ENCODE assay signal across 1 mouse cellular context in the genomic region with DNA sequence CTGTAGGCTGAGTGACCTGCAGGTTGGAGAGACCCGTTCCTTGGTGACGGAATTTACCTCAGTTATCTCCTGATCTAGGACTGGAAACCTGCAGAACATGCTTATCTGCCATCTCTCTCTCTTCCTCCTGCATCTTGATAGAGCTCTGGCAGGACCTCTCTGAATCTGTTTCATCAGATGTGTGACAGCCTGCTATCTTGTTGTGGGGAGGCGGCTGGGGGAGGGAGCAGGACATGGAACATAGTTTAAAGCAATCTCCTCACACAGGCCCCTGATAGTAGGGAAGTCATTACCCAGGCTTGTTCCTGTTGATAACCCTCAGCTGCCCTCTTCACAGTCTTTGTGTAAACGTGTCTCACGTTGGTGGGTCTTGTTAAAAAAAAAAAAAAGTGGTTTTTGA.
TF ChIP-seq lines count a peak whose summit lies in the region.

No protein-coding gene starts in this region.

TF ChIP-seq in MEL, 35 proteins besides CTCF, POLR2A, EP300 and RAD21 (continued from another document):
- no peak for TF ChIP-seq NRF1 (IDR thresholded peaks at IDR 0.05; ENCODE audit: insufficient read depth, low read depth, low read length, poor library complexity, severe bottlenecking)
- peak; percentile 60 for TF ChIP-seq MYC (IDR thresholded peaks at IDR 0.05; ENCODE audit: low read depth, low read length)
- peak; percentile 74 for TF ChIP-seq BHLHE40 (IDR thresholded peaks at IDR 0.05; ENCODE audit: borderline replicate concordance, low read depth, low read length)
- TF ChIP-seq TCF12 (IDR thresholded peaks at IDR 0.05; ENCODE audit: low read depth, low read length): peak; percentile 96
- TF ChIP-seq ZNF384 (IDR thresholded peaks at IDR 0.05; ENCODE audit: low read depth, low read length): peak; percentile 92
- 0 out of 2 replicates have a peak, but pooled peaks have one; percentile 13 for TF ChIP-seq TBP (IDR thresholded peaks at IDR 0.05; ENCODE audit: low read depth, low read length)
- peak; percentile 95 for TF ChIP-seq GATA1 (IDR thresholded peaks at IDR 0.05; ENCODE audit: low read depth, low read length)
- TF ChIP-seq ZC3H11A (IDR thresholded peaks at IDR 0.05; ENCODE audit: low read depth, low read length): 0 out of 2 replicates have a peak, but pooled peaks have one; percentile 13
- peak; percentile 35; the same call in 1 of the 2 replicates for TF ChIP-seq MYB (IDR thresholded peaks at IDR 0.05; ENCODE audit: low read depth, low read length)
- no peak for TF ChIP-seq ZKSCAN1 (IDR thresholded peaks at IDR 0.05; ENCODE audit: low read depth, low read length)
- peak; percentile 37; the same call in 1 of the 2 replicates for TF ChIP-seq CHD2 (IDR thresholded peaks at IDR 0.05; ENCODE audit: low read length)
- TF ChIP-seq ELF1 (IDR thresholded peaks at IDR 0.05; ENCODE audit: low read depth, low read length): no peak; the same call in 1 of the 2 replicates
- no peak for TF ChIP-seq JUND (IDR thresholded peaks at IDR 0.05; ENCODE audit: low read depth, low read length)
